Mouse (Mus musculus): ENCODE measurements around the gene Mt1.

Gene Mt1

GRCm38 (mm10) chr8:94172809-94173732, 5.8 kb upstream of the Mt1 start:
- peak; percentile 39 to 45 for DNase-seq (ENCODE audit: low spot score in 2 of 2)

- no peak for DNase-seq (ENCODE audit: low spot score in 2 of 2)
Measured at GRCm38 (mm10) chr8:94173848-94174403, 5.0 kb upstream of the Mt1 start.

- DNase-seq (ENCODE audit: low spot score in 2 of 2), result no peak
Measured at GRCm38 (mm10) chr8:94174619-94175213, 4.2 kb upstream of the Mt1 start.

GRCm38 (mm10) chr8:94177716-94178390, 1.0 kb upstream of the Mt1 start:
- no peak for DNase-seq (ENCODE audit: low spot score in 2 of 2)

- peak in 1 of 2 experiments; percentile 46 for DNase-seq (ENCODE audit: low spot score in 2 of 2)
Measured at GRCm38 (mm10) chr8:94179713-94180560, 1.1 kb downstream of the Mt1 start.

- DNase-seq (ENCODE audit: low spot score in 2 of 2), result no peak
Measured at GRCm38 (mm10) chr8:94180561-94180908, 1.7 kb downstream of the Mt1 start.

GRCm38 (mm10) chr8:94182055-94182929, 3.4 kb downstream of the Mt1 start:
- no peak for DNase-seq (ENCODE audit: low spot score in 2 of 2)

GRCm38 (mm10) chr8:94183117-94183516, 4.2 kb downstream of the Mt1 start:
- peak; percentile 54 to 84 for DNase-seq (ENCODE audit: low spot score in 2 of 2)

- DNase-seq (ENCODE audit: low spot score in 2 of 2), result no peak
Measured at GRCm38 (mm10) chr8:94184357-94184843, 5.5 kb downstream of the Mt1 start.

- DNase-seq (ENCODE audit: low spot score in 2 of 2), result no peak
Measured at GRCm38 (mm10) chr8:94185791-94186190, 6.9 kb downstream of the Mt1 start.

- peak; percentile 61 to 84 for DNase-seq (ENCODE audit: low spot score in 2 of 2)
Measured at GRCm38 (mm10) chr8:94186542-94186941, 7.7 kb downstream of the Mt1 start.

GRCm38 (mm10) chr8:94187290-94188002, 8.6 kb downstream of the Mt1 start:
- no peak for DNase-seq (ENCODE audit: low spot score in 2 of 2)

GRCm38 (mm10) chr8:94189275-94190031, 10.6 kb downstream of the Mt1 start:
- no peak for DNase-seq (ENCODE audit: low spot score in 2 of 2)

GRCm38 (mm10) chr8:94191101-94191691, 12.3 kb downstream of the Mt1 start:
- DNase-seq (ENCODE audit: low spot score in 2 of 2), result peak; percentile 43 to 86

GRCm38 (mm10) chr8:94192926-94193325, 14.0 kb downstream of the Mt1 start:
- DNase-seq (ENCODE audit: low spot score in 2 of 2), result no peak

GRCm38 (mm10) chr8:94194591-94195223, 15.8 kb downstream of the Mt1 start:
- DNase-seq (ENCODE audit: low spot score in 2 of 2), result no peak

- DNase-seq (ENCODE audit: low spot score in 2 of 2), result peak in 1 of 2 experiments; percentile 61
Measured at GRCm38 (mm10) chr8:94199202-94199869, 20.5 kb downstream of the Mt1 start.
